Mouse (Mus musculus) T-helper 17 cell (primary cell): ENCODE data around the gene Tiam1.

Experiments used
- in situ Hi-C, 2 experiments: fragments of 300-600 bp; cut with MboI, MseI; formaldehyde crosslinking; loops; 1 replicate in 1 of 2; 2 replicates in 1 of 2; pipeline ENCODE4 v1.15.1; 2025; ENCODE audit warnings: high pct_unique_total_duplicates in 2 of 2

The Tiam1 gene

GRCm38 (mm10) chr16:90149335-90149734, 5.8 kb upstream of the Tiam1 start:
- in situ Hi-C loops: no loop called here

GRCm38 (mm10) chr16:90145244-90145643, 1.7 kb upstream of the Tiam1 start:
- in situ Hi-C loops: no loop called here

DNA sequence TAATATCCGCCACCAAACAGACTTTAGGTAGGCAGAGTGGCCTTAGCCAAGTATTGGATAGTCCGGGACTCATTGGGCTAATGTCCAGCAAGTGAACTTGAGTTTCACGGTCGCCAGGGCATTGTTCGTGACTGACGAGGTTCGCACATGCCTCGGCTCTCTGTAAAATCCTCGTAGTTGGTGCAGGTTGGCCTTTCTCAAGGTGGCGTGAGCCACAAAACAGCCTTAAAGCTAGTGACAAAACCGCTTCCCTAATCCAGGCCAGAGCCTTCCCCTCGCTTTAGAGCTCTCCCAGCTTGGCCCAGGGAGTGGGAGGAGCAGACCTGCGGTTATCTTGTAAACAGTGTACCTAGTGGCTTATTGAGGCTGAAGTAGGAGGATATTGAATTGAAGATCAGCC, 972 bp upstream of the Tiam1 start:
- in situ Hi-C loops: no loop called here

DNA sequence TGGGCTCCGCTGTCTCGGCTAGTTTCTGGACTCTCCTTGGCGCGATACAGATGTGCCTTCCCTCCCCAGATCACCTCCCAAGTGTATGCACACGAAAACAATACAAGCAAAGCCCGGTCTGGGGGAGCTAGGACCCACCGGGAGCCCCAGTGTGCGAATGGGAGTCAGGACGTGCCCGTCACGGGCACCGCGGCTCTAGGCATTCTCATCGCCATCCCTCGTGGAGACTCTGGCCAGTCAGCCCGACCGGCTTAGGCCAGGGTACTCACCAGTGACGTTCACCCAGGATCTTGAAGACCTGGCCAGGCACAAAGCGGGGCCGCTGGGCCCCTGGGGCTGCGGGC, 181 bp downstream of the Tiam1 start:
- in situ Hi-C loops: no loop called here

GRCm38 (mm10) chr16:90142574-90143415, 774 bp downstream of the Tiam1 start:
- in situ Hi-C loops: no loop called here

- in situ Hi-C loops: no loop called here
These were observed 1.4 kb downstream of the Tiam1 start for GRCm38 (mm10) chr16:90142247-90142573.

- in situ Hi-C loops: no loop called here
These were observed 2.0 kb downstream of the Tiam1 start for GRCm38 (mm10) chr16:90141556-90141955.

DNA sequence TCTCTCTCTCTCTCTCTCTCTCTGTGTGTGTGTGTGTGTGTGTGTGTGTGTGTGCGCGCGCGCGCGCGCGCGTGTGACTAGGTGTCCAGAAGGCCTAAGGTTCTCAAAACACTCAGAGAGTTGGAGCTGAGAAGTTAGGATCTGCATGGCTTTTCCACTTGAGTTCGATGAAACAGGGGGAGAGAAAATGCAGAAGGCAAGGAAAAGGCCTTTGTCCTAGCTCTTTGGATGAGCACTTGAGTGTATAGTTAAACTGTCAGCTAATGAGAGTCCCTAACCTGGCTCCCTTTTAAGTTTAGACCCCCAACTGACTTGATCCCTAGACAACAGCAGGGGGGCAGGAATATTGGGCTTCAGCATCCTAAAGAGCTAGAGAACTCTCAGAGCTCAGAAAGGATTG, 3.0 kb downstream of the Tiam1 start:
- in situ Hi-C loops: no loop called here

GRCm38 (mm10) chr16:90139696-90140095, 3.9 kb downstream of the Tiam1 start:
- in situ Hi-C loops: no loop called here

DNA sequence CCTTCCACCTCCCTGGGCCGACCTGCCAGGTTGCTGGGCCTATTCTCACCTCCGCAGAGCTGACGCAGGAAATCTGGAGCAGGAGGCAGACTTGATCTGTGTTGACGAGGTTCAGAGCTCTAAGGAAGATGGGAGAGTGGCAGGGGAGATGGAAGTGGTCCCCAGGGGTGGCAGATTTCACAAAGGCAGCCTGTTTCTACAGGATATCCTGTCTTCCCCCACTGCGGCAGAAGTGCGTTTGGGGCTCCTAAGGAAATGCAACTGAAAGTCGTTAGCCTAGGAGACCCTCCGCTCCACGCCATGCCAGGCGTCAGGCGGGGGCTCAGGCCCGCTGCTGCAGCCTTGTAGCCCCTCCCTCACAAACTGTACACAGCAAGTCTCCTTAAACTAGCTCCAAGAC, 5.4 kb downstream of the Tiam1 start:
- in situ Hi-C loops: no loop called here

- in situ Hi-C loops: no loop called here
These were observed 6.4 kb downstream of the Tiam1 start for GRCm38 (mm10) chr16:90137175-90137574.

GRCm38 (mm10) chr16:90135580-90135979, 8.0 kb downstream of the Tiam1 start:
- in situ Hi-C loops: no loop called here

- in situ Hi-C loops: no loop called here
These were observed 9.2 kb downstream of the Tiam1 start for GRCm38 (mm10) chr16:90134351-90134750.

DNA sequence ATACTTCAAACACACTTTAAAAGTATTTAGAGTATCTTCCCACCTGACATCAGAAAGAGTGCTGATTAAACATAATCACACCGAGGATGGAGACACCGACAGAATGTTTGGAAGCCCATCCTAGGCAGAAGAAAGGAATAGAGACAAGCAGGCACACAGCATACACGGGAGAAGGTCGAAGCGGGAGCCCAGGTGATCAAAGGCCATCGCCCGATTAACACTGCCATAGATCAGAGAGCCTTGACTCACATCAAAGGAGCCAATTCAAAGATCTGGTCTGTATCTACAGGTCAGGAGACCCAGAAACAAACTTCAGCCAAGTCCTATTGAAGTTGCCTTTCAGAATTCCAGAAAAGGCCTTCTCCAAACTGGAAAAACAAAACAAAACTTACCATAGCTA, 10.8 kb downstream of the Tiam1 start:
- in situ Hi-C loops: no loop called here

DNA sequence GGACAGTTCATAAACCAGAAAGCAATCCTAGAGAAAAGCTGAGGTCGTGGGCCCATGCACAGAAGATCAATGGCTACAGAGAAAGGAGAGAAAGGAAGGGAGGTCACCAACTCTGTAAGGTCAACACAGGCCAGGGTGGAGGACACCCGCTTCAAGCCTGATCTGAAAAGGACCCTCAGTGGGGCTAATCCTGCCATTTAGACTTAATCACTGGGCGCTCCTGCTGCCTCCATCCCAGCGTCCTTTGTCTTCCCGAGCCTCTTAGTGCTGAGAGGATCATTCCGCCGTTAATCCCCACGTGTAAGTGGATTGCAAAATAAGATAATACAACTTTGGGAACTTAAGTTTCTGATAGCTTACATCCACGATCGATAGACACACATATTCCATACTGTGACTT, 11.2 kb downstream of the Tiam1 start:
- in situ Hi-C loops: no loop called here

- in situ Hi-C loops: no loop called here
These were observed 14.6 kb downstream of the Tiam1 start for GRCm38 (mm10) chr16:90128817-90129587.

DNA sequence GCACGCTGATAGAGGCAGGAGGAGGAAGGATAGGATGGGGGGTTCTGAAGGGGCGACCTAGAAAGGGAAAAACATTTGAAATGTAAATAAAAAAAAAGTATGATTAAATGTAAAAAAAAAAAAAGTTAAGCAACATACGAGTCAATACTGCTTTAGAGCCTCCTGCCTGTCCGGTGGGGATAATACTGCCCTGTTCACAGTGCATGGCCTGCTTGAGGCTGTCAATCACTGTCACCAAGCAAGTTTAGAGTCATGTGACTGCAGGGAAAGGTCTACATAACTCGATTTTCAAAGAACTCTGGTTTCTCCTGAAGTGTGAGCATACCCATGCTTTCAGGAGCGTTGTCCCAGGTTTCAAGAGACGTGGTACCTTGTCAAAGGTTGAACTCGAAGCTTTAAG, 15.2 kb downstream of the Tiam1 start:
- in situ Hi-C loops: no loop called here

- in situ Hi-C loops: no loop called here
These were observed 18.0 kb downstream of the Tiam1 start for GRCm38 (mm10) chr16:90125318-90126314.

DNA sequence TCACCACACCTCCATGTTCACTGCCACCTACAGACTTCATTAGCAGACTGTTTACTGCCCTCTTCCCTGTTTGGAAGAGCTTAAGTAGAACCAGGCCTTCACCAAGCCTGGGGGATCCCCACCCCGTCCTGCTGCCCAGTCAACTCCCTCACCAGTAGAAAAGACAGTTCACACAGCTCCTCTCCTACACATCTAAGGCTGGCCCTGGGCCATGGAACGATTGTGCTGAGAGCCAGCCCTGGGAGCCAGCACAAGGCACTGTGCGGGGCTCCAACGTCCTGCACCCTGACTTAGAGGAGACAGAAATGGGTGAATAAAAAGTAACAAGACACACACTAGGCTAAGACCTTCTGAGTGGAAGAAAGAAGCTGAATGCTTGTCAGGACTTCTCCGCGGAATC, 20.5 kb downstream of the Tiam1 start:
- in situ Hi-C loops: no loop called here

DNA sequence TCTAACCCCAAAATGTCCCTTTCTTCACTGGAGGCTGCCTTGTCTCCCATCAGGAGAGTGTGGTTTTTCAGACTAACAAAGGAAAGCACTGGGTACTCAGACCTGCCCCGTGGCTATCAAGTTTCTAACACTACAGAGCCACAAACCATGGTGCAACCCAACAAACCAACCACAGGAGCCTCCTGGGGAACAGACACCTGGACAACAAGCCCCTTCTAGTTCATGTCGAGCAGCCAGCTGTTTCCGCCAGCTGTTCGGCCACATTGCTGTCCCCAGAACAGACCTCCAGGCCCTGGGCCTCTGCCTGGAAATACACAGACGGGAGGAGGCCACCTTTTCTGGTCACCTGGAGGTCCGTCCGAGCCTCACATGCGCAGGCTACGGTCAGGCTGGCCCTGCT, 21.1 kb downstream of the Tiam1 start:
- in situ Hi-C loops: no loop called here

GRCm38 (mm10) chr16:90121799-90122198, 21.8 kb downstream of the Tiam1 start:
- in situ Hi-C loops: no loop called here

- in situ Hi-C loops: no loop called here
These were observed 23.6 kb downstream of the Tiam1 start for GRCm38 (mm10) chr16:90119969-90120368.
